Mouse (Mus musculus): ENCODE data around the gene Arhgef11. TPM values are rescaled to one million over a fixed set of nuclear protein-coding genes. Genes with fewer than 3 reads are reported as not detected.

Gene Arhgef11
- total and polyA plus RNA-seq, 3 experiments: 2.0 to 4.9 TPM; not detected in 1

GRCm38 (mm10) chr3:87725396-87726160 is 108.2 kb downstream of the Arhgef11 start:
- DNase-seq (ENCODE audit: low read depth, low spot score): no peak
- Histone ChIP-seq H3K4me1 (ENCODE audit: control insufficient read depth in 1 of 2, insufficient read depth in 2 of 2, low read length in 2 of 2) (peaks cover 0 to 5% of the 10 kb centered on the region in 2 experiments; a peak in 1 of 4 replicates), H3K27me3 (ENCODE audit: control insufficient read depth in 1 of 2, insufficient read depth in 2 of 2, low read length in 2 of 2) (no peaks in the 10 kb centered on the region), H3K9ac (ENCODE audit: control insufficient read depth, low read depth, low read length, poor library complexity, severe bottlenecking) (no peak overlapping the region), H3K79me2 (ENCODE audit: control insufficient read depth, insufficient read depth, low read length, poor library complexity) (no peaks in the 10 kb centered on the region), H3K36me3 (ENCODE audit: control insufficient read depth in 1 of 2, insufficient read depth in 2 of 2, low read length in 2 of 2) (0 out of 4 replicates have a peak, but pooled peaks cover 0 to 2% of the 10 kb centered on the region in 2 experiments), H3K9me3 (replicated peaks; ENCODE audit: insufficient read depth, low read length) (no peaks in the 10 kb centered on the region), H3K27ac (ENCODE audit: control insufficient read depth, low read depth, low read length) (no peak overlapping the region), H3K4me3 (ENCODE audit: control insufficient read depth in 1 of 2, insufficient read depth in 1 of 2, low read depth in 2 of 2, low read length in 2 of 2) (no peak overlapping the region)
- TF ChIP-seq MAX (IDR thresholded peaks at IDR 0.05; ENCODE audit: low read length) (no peak), ZC3H11A (IDR thresholded peaks at IDR 0.05; ENCODE audit: low read depth, low read length) (no peak), GATA1 (IDR thresholded peaks at IDR 0.05; ENCODE audit: low read depth, low read length) (no peak), CTCF (IDR thresholded peaks at IDR 0.05 in 2 of 3, conservative IDR thresholded peaks at IDR 0.05 in 1 of 3; ENCODE audit: control insufficient read depth in 1 of 3, insufficient read depth in 1 of 3, low read depth in 2 of 3, low read length in 3 of 3, poor library complexity in 1 of 3, severe bottlenecking in 1 of 3) (no peak), ZKSCAN1 (IDR thresholded peaks at IDR 0.05; ENCODE audit: low read depth, low read length) (no peak), SIN3A (IDR thresholded peaks at IDR 0.05; ENCODE audit: low read length) (no peak), POLR2A (IDR thresholded peaks at IDR 0.05; ENCODE audit: control insufficient read depth in 1 of 2, insufficient read depth in 1 of 2, low read depth in 1 of 2, low read length in 2 of 2, poor library complexity in 1 of 2) (no peak), MYB (IDR thresholded peaks at IDR 0.05; ENCODE audit: low read depth, low read length) (no peak), ELF1 (IDR thresholded peaks at IDR 0.05; ENCODE audit: low read depth, low read length) (no peak), UBTF (IDR thresholded peaks at IDR 0.05; ENCODE audit: borderline replicate concordance, insufficient read depth, low read depth, low read length) (no peak), ETS1 (IDR thresholded peaks at IDR 0.05; ENCODE audit: low read depth, low read length) (no peak), EP300 (IDR thresholded peaks at IDR 0.05; ENCODE audit: low read depth in 1 of 2, low read length in 2 of 2) (no peak), BHLHE40 (IDR thresholded peaks at IDR 0.05; ENCODE audit: borderline replicate concordance, low read depth, low read length) (no peak), USF1 (IDR thresholded peaks at IDR 0.05; ENCODE audit: low read depth, low read length) (no peak), GABPA (IDR thresholded peaks at IDR 0.05; ENCODE audit: low read depth, low read length) (no peak)

- peaks cover 0 to 5% of the 10 kb centered on the region in 2 experiments; a peak in 1 of 4 replicates for H3K4me1 ChIP-seq (ENCODE audit: control insufficient read depth in 1 of 2, insufficient read depth in 2 of 2, low read length in 2 of 2)
- no peaks in the 10 kb centered on the region for H3K9me3 ChIP-seq (replicated peaks; ENCODE audit: insufficient read depth, low read length)
- no peak overlapping the region for H3K9ac ChIP-seq (ENCODE audit: control insufficient read depth, low read depth, low read length, poor library complexity, severe bottlenecking)
- DNase-seq (ENCODE audit: low read depth, low spot score): no peak
- H3K79me2 ChIP-seq (ENCODE audit: control insufficient read depth, insufficient read depth, low read length, poor library complexity): no peaks in the 10 kb centered on the region
- no peaks in the 10 kb centered on the region for H3K27me3 ChIP-seq (ENCODE audit: control insufficient read depth in 1 of 2, insufficient read depth in 2 of 2, low read length in 2 of 2)
- H3K27ac ChIP-seq (ENCODE audit: control insufficient read depth, low read depth, low read length): no peak overlapping the region
- no peak overlapping the region for H3K4me3 ChIP-seq (ENCODE audit: control insufficient read depth in 1 of 2, insufficient read depth in 1 of 2, low read depth in 2 of 2, low read length in 2 of 2)
- H3K36me3 ChIP-seq (ENCODE audit: control insufficient read depth in 1 of 2, insufficient read depth in 2 of 2, low read length in 2 of 2): 0 out of 4 replicates have a peak, but pooled peaks cover 0 to 2% of the 10 kb centered on the region in 2 experiments
- TF ChIP-seq ZNF384 (IDR thresholded peaks at IDR 0.05; ENCODE audit: low read depth, low read length) (no peak), POLR2AphosphoS5 (IDR thresholded peaks at IDR 0.05; ENCODE audit: borderline replicate concordance, low read depth, low read length) (no peak), JUND (IDR thresholded peaks at IDR 0.05; ENCODE audit: low read depth, low read length) (no peak), NELFE (IDR thresholded peaks at IDR 0.05; ENCODE audit: low read depth, low read length) (no peak), USF2 (IDR thresholded peaks at IDR 0.05; ENCODE audit: borderline replicate concordance in 1 of 2, insufficient read depth in 1 of 2, low read depth in 1 of 2, low read length in 2 of 2) (no peak), ZMIZ1 (IDR thresholded peaks at IDR 0.05; ENCODE audit: low read depth, low read length) (no peak), RCOR1 (IDR thresholded peaks at IDR 0.05; ENCODE audit: low read depth, low read length) (no peak), MAZ (IDR thresholded peaks at IDR 0.05; ENCODE audit: low read depth, low read length) (no peak), POLR2A (IDR thresholded peaks at IDR 0.05; ENCODE audit: control insufficient read depth in 1 of 2, insufficient read depth in 1 of 2, low read depth in 1 of 2, low read length in 2 of 2, poor library complexity in 1 of 2) (no peak)
Measured at GRCm38 (mm10) chr3:87726191-87726590, 108.8 kb downstream of the Arhgef11 start.
